Mouse (Mus musculus) kidney, adult 11 months (tissue): ENCODE data around the gene Slc41a2.

ENCODE experiments used
- DNase-seq: peaks from one replicate; pipeline ENCODE4 v3.0.0; 2022

The Slc41a2 gene

GRCm38 (mm10) chr10:83183634-83184479 lies 153.8 kb downstream of the Slc41a2 start:
- DNase-seq: no peak

GRCm38 (mm10) chr10:83182573-83182960 lies 155.1 kb downstream of the Slc41a2 start:
- DNase-seq: peak; percentile 44

GRCm38 (mm10) chr10:83181831-83182572 lies 155.7 kb downstream of the Slc41a2 start:
- no peak for DNase-seq
